Comparison of ENCODE assay signal across 9 mouse cellular contexts in the genomic region with DNA sequence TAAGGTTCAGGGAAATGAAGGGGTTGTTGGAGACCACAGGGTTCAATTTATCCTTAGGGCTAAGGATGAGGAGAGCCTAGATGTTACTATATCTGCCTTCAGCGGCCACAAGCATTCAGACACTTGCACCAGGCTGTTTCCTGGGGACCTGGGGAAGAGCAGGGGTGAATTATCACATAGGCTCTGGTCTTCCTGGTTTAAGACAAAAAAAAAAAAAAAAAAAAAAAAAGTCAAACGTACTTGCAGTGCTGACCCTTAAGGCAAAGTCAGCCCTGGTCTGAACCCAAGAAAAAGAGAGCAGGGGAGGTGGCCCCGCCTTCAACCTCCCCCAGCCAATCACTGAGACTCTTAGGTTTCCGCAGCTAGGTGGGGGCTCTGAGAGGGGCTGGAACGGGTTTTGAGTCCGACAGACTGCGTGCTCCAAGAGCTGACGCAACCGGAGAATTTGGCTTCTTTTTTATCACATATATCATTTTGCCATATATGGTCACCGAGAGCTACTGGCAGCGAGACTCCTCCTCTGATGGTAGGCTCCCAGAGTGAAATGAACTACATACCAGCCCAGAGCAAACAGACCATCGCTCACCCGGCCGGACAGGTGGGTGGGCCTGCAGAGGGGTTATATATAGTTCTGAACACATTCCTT. TPM values are rescaled to one million over a fixed set of nuclear protein-coding genes. Genes with fewer than 3 reads are reported as not detected.
A peak's percentile ranks its signal among the peaks of the same experiment; 100 is the strongest.
DNase-seq lines count a peak whose midpoint lies in the region; ATAC-seq and TF ChIP-seq lines count a peak whose summit lies in the region.
"Had no signal": no experiment of that assay in that cellular context is flagged by ENCODE, and none has a peak within 500 bp of the region (broad histone marks: within the 10 kb centered on the region; RNA-seq: fewer than 3 reads in every experiment).

No protein-coding gene starts in this region.

- no peaks in the 10 kb centered on the region for H3K9me3 ChIP-seq in kidney, postnatal 0 days (replicated peaks; ENCODE audit: low read length)
- H3K9me3 ChIP-seq in limb, embryonic 15.5 days: no peaks in the 10 kb centered on the region
- H3K9me3 ChIP-seq: G1E had no signal

- intact Hi-C loops in gastrocnemius, postnatal 14 days (cut with DNase I; ENCODE audit: low total_unique reads): no loop called here
- intact Hi-C loops in gastrocnemius, postnatal 36 days (cut with DNase I): no loop called here

- H3K4me1 ChIP-seq in cortical plate, adult 2 months (ENCODE audit: control insufficient read depth, insufficient read depth, low read length): peaks cover 5% of the 10 kb centered on the region
- H3K4me1 ChIP-seq in kidney, postnatal 0 days (replicated peaks; ENCODE audit: insufficient read depth, low read length): peaks cover 15% of the 10 kb centered on the region; the same call in 1 of the 2 replicates
- H3K4me1 ChIP-seq in limb, embryonic 15.5 days: peaks cover 22% of the 10 kb centered on the region

- H3K4me3 ChIP-seq in cortical plate, adult 2 months (ENCODE audit: insufficient read depth, low read length): peak overlapping the region; percentile 2; the same call in 1 of the 2 replicates
- peak overlapping the region; percentile 11 for H3K4me3 ChIP-seq in kidney, postnatal 0 days (replicated peaks; ENCODE audit: low read depth, low read length)
- peak overlapping the region; percentile 34 for H3K4me3 ChIP-seq in limb, embryonic 15.5 days

- TF ChIP-seq POLR2A in cortical plate, adult 2 months (IDR thresholded peaks at IDR 0.05; ENCODE audit: extremely low read depth, insufficient read depth, low read length): peak; percentile 62; the same call in 1 of the 2 replicates

- no peak overlapping the region for H3K9ac ChIP-seq in kidney, postnatal 0 days (ENCODE audit: low read depth, low read length)
- H3K9ac ChIP-seq in limb, embryonic 15.5 days: no peak overlapping the region

- ATAC-seq in kidney, postnatal 0 days (replicated peaks; ENCODE audit: low FRiP score, low read depth): peak; percentile 91
- ATAC-seq in limb, embryonic 15.5 days (ENCODE audit: insufficient number of reproducible peaks, low FRiP score, low TSS enrichment, low read depth): peak; percentile 86

- 3% methylated on average over 14 of the region's 14 CpGs for WGBS in kidney, postnatal 0 days
- WGBS in limb, embryonic 15.5 days: 3% methylated on average over 14 of the region's 14 CpGs

- TF ChIP-seq CTCF in cortical plate, adult 2 months (IDR thresholded peaks at IDR 0.05; ENCODE audit: extremely low read depth, insufficient read depth, low read length): no peak
- peak; percentile 33; the same call in 1 of the 2 replicates for TF ChIP-seq CTCF in kidney, postnatal 0 days (IDR thresholded peaks at IDR 0.05; ENCODE audit: low read depth)

- no peaks in the 10 kb centered on the region for H3K36me3 ChIP-seq in kidney, postnatal 0 days (ENCODE audit: insufficient read depth, low read length)
- H3K36me3 ChIP-seq in limb, embryonic 15.5 days: no peaks in the 10 kb centered on the region
- H3K36me3 ChIP-seq: G1E had no signal

- peak overlapping the region; percentile 51 for H3K4me2 ChIP-seq in kidney, postnatal 0 days (ENCODE audit: low read length)
- peak overlapping the region; percentile 49 for H3K4me2 ChIP-seq in limb, embryonic 15.5 days

- no peaks in the 10 kb centered on the region for H3K27me3 ChIP-seq in kidney, postnatal 0 days (ENCODE audit: insufficient read depth, low read length)
- no peaks in the 10 kb centered on the region for H3K27me3 ChIP-seq in limb, embryonic 15.5 days

- peak; percentile 16 for DNase-seq in gastrocnemius, postnatal 14 days
- no peak for DNase-seq in gastrocnemius, postnatal 36 days
- DNase-seq in heart, adult 9 months (ENCODE audit: low spot score in 2 of 2): peak; percentile 44 to 51
- DNase-seq in kidney, postnatal 0 days (ENCODE audit: low spot score): peak; percentile 96
- peak; percentile 40 for DNase-seq in naive thymus-derived CD4-positive, alpha-beta T cell, adult 2 months (ENCODE audit: low read depth)
- DNase-seq in thymus, postnatal 14 days: peak; percentile 62

- peak overlapping the region; percentile 51; the same call in 1 of the 2 replicates for H3K27ac ChIP-seq in cortical plate, adult 2 months (ENCODE audit: insufficient read depth, low read length)
- peak overlapping the region; percentile 86 for H3K27ac ChIP-seq in kidney, postnatal 0 days
- peak overlapping the region; percentile 72 for H3K27ac ChIP-seq in limb, embryonic 15.5 days

RNA-seq across cellular contexts. Expression of a gene that starts 36.5 kb away (rescaled TPM):
- under 1 TPM in 1 of 2 experiments, not detected in 1; 0.18 TPM for total RNA-seq in gastrocnemius, postnatal 14 days (2021)
- not detected for total RNA-seq in gastrocnemius, postnatal 36 days (2021)
- 0.36 and 0.92 TPM in 2 replicates for polyA plus RNA-seq in cortical plate, adult 2 months (2012; rRNA removed)
- polyA plus RNA-seq in kidney, postnatal 0 days (2015; fragmentation: Nextera tagmentation; extraction: Ambion mirVana): 2.9 and 3.0 TPM in 2 replicates
- 0.72 and 0.84 TPM in 2 replicates for polyA plus RNA-seq in limb, embryonic 15.5 days (2015; fragmentation: Nextera tagmentation; extraction: Ambion mirVana)
- total RNA-seq: G1E had no signal
- polyA plus RNA-seq: G1E had no signal

Comparison
In these comparisons a context has a peak if more than half of its experiments do, and no peak if none do; other contexts are left out.
1. DNase-seq: peak in gastrocnemius, postnatal 14 days (single experiment), heart, adult 9 months (2 of 2), kidney, postnatal 0 days (single experiment), naive thymus-derived CD4-positive, alpha-beta T cell, adult 2 months (single experiment) and thymus, postnatal 14 days (single experiment); none in gastrocnemius, postnatal 36 days (0 of 2).
2. Peak in every context shown above with its lines, with median percentiles within 50 percentile points of each other: H3K27ac ChIP-seq and H3K4me3 ChIP-seq.